Mouse (Mus musculus) forebrain, embryonic 14.5 days (tissue): ENCODE results near the gene Clk2. TPM values are rescaled to one million over a fixed set of nuclear protein-coding genes. Genes with fewer than 3 reads are reported as not detected.
A peak's percentile ranks its signal among the peaks of the same experiment; 100 is the strongest.
"Not testable (repeated sequence)": the region's sequence is repeated elsewhere in the genome, so short reads cannot be mapped to it uniquely, and the experiment has no call there.

ENCODE experiments used
- ATAC-seq: fragments of 200-750 bp; cut with Nextera tagmentation; 2 replicates; pipeline ENCODE4 v1.8.0; 2017; ENCODE audit warnings: mild to moderate bottlenecking, moderate library complexity
- DNase-seq: peaks from one replicate; pipeline ENCODE4 v3.0.0-alpha.2; 2015; ENCODE audit warnings: low spot score
- H3K27ac ChIP-seq: fragments of 300-500 bp; sonication (generic); 2 replicates; pipeline ENCODE4 v1.5.1; 2014; ENCODE audit warnings: low read depth, mild to moderate bottlenecking, control low read depth, low read length, moderate library complexity
- H3K27me3 ChIP-seq: fragments of 300-500 bp; sonication (generic); replicated peaks from 2 replicates; pipeline ENCODE4 v1.6.1; 2014; ENCODE audit warnings: low read length, control low read depth, mixed read lengths; ENCODE audit not compliant: control insufficient read depth, insufficient read depth
- H3K36me3 ChIP-seq: fragments of 300-500 bp; sonication (generic); 2 replicates; pipeline ENCODE4 v1.6.1; 2014; ENCODE audit warnings: low read length, control low read depth; ENCODE audit not compliant: control insufficient read depth, insufficient read depth
- H3K4me1 ChIP-seq: fragments of 300-500 bp; sonication (generic); 2 replicates; pipeline ENCODE4 v1.6.1; 2014; ENCODE audit warnings: antibody characterized with exemption, low read length, control low read depth; ENCODE audit not compliant: control insufficient read depth, insufficient read depth
- H3K4me2 ChIP-seq: fragments of 300-500 bp; sonication (generic); 2 replicates; pipeline ENCODE4 v1.6.1; 2014; ENCODE audit warnings: mild to moderate bottlenecking, control low read depth, low read length
- H3K4me3 ChIP-seq: fragments of 300-500 bp; sonication (generic); 2 replicates; pipeline ENCODE4 v1.5.1; 2014; ENCODE audit warnings: low read depth, low read length, control low read depth
- H3K9ac ChIP-seq: fragments of 300-500 bp; sonication (generic); 2 replicates; pipeline ENCODE4 v1.6.1; 2014; ENCODE audit warnings: mild to moderate bottlenecking, low read length, control low read depth, moderate library complexity
- H3K9me3 ChIP-seq: fragments of 300-500 bp; sonication (generic); replicated peaks from 2 replicates; pipeline ENCODE4 v1.6.1; 2016; ENCODE audit warnings: low read length, control low read depth, mixed read lengths; ENCODE audit not compliant: control insufficient read depth
- WGBS: fragments of 180-500 bp; shearing (Covaris S2); extraction: QIAGEN DNeasy Blood & Tissue Kit; methylation state at CpG from one replicate; pipeline ENCODE4 v1.1.7; 2014; 5-methylcytosine and 5-hydroxymethylcytosine counted together
- polyA plus RNA-seq: library from polyadenylated mRNA; unstranded; fragments of >200 nt; fragmentation: Nextera tagmentation; extraction: Ambion mirVana; gene quantifications from 2 replicates; pipeline ENCODE4 v1.2.1, GENCODE M21; 2014

Gene Clk2
- polyA plus RNA-seq, 1 experiment from 2014 or later, result 17.0 TPM

DNA sequence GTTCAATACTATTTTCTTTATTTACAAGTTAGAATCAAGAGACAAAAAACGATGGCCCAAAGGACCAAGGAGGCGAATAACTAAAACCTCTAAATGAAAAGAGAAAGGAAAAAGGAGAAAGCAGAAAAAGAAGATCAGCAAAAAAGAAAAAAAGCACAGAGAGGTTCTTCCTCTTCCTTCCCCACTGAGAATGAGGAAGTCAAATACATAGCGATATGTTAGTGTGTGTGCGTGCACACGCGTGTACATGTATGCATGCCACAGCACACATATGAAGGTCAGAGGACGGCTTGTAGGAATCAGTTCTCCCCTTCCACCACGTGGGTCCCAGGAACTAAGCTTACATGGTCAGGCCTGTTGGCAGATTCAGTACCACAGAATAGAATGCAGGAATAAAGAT lies 7.6 kb upstream of the Clk2 start:
- 90% methylated on average over 8 of the region's 8 CpGs for WGBS
- H3K9ac ChIP-seq, result no peak overlapping the region
- H3K4me2 ChIP-seq, result no peak overlapping the region
- peaks cover 8% of the 10 kb centered on the region; the same call in 1 of the 2 replicates for H3K4me1 ChIP-seq
- no peak overlapping the region for H3K4me3 ChIP-seq
- H3K9me3 ChIP-seq, result no peaks in the 10 kb centered on the region
- H3K27me3 ChIP-seq, result no peaks in the 10 kb centered on the region
- ATAC-seq (no peak), DNase-seq (no peak)
- no peak overlapping the region for H3K27ac ChIP-seq
- peaks cover 3% of the 10 kb centered on the region; the same call in 1 of the 2 replicates for H3K36me3 ChIP-seq

DNA sequence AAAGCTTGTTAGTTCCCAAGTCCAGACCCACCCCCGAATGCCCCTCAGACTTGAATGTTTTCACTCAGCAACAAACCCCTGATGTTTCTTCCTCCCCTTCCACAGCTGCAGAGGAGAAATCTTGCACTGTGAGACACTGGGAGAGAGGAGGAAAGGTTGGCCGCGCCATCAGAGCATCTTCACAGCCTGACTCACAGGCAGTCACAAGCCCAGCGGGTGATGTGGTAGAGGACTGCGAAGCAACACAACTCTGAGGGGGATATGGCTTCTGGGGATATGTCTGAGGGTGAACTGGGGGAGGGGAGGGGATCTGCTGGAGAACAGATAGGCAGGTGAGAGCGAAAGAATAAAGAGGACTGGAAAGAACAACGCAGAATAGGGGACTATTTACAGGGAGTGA lies 5.9 kb upstream of the Clk2 start:
- Histone ChIP-seq H3K36me3 (no peaks in the 10 kb centered on the region), H3K9ac (peak overlapping the region; percentile 45; the same call in 1 of the 2 replicates), H3K27me3 (no peaks in the 10 kb centered on the region), H3K4me3 (peak overlapping the region; percentile 73), H3K4me2 (peak overlapping the region; percentile 95), H3K9me3 (no peaks in the 10 kb centered on the region), H3K27ac (no peak overlapping the region), H3K4me1 (peaks cover 8% of the 10 kb centered on the region; the same call in 1 of the 2 replicates)
- peak; percentile 17 for DNase-seq
- WGBS, result 23% methylated on average over 7 of the region's 7 CpGs
- no peak for ATAC-seq

DNA sequence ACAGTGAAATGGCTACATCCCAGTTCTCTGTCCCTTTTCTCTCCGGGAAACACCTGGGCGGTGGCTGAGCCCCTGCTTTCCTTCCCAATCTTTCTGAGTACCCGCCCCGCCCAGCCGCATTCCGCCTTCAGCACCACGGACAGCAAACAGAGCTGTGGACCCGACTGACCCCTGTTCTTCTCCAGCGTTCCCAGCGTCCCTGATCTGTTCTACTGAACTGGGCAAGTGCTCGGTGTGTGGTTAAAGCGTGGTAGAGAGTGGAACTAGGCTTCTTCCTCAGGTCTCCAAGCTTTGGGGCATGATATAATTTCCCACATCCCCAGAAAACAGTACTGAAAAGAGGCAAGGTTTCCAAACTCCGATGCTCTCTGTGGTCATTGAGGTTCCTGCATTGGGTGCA lies 5.4 kb upstream of the Clk2 start:
- Histone ChIP-seq H3K27me3 (no peaks in the 10 kb centered on the region), H3K9ac (peak overlapping the region; percentile 81), H3K27ac (no peak overlapping the region), H3K4me1 (peaks cover 11% of the 10 kb centered on the region; the same call in 1 of the 2 replicates), H3K9me3 (no peaks in the 10 kb centered on the region), H3K4me2 (peak overlapping the region; percentile 95), H3K4me3 (peak overlapping the region; percentile 73), H3K36me3 (no peaks in the 10 kb centered on the region)
- 1% methylated on average over 13 of the region's 13 CpGs for WGBS
- ATAC-seq (peak; percentile 13; the same call in 1 of the 2 replicates), DNase-seq (peak; percentile 23)

DNA sequence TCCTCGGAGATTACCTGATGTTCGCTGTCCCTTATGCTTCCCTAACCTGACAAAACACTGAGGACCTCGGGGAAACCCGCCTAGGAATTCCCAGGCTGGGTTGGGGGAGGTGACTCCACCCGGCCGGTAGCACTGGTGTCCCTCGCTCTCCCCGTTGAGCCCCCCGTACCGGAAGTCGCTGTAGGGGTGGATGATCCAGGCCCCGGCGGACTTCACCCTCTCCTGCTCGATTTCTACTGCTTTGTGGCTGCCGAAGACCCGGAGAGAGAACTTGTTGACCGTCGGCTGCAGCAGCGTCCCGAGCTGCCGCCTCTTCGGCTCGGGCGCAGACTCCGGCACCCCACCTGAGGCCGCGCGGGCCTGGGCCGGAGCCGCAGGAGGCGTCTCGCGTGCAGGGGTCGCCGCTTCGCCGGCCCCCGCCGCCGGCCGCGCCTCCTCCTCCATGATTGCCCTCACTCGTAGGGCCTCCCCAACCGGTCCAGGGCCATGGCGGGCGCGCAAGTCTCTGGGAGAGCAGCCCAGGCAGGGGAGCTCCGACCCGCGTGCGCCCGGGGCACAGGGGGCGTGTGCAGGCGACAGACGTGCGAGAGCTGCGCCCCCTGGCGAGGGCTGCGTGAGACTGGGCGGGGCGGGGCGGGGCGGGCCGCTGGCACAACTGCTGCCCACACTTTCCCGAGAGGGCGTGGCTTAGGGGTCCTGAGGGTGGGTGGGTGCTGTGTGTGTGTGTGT lies 4.8 kb upstream of the Clk2 start, which contains the start of gene Hcn3:
Gene Hcn3, minus strand, starts transcription at position 581 of the 729 bp plus-strand sequence.
- Histone ChIP-seq H3K27ac (no peak within 1 kb of the TSS), H3K4me1 (peaks cover 11% of the 10 kb centered on the region; the same call in 1 of the 2 replicates), H3K4me2 (peak within 1 kb of the TSS; percentile 95), H3K4me3 (peak within 1 kb of the TSS; percentile 73), H3K9me3 (no peaks in the 10 kb centered on the region), H3K36me3 (no peaks in the 10 kb centered on the region), H3K27me3 (no peaks in the 10 kb centered on the region), H3K9ac (peak within 1 kb of the TSS; percentile 81)
- whole genome bisulfite sequencing, result under 1% methylated on average over 50 of the region's 66 CpGs
- DNase-seq (peak; percentile 88), ATAC-seq (peak; percentile 86)

DNA sequence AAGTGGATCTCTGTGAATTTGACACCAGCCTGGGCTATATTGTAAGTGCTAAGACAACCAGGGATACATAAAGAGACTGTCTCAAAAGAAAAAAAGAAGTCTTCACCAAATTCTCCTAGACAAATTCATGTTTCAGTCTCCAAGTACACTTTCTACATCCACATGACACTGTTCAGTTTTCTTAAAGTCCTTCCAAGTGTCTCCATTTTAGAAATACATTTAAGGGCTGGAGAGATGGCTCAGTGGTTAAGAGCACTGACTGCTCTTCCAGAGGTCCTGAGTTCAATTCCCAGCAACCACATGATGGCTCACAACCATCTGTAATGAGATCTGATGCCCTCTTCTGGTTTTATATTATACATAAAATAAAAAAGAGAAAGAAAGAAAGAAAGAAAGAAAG lies 3.4 kb upstream of the Clk2 start:
- not testable (repeated sequence) for DNase-seq, H3K4me2 ChIP-seq, H3K27ac ChIP-seq, H3K9ac ChIP-seq, ATAC-seq, H3K27me3 ChIP-seq, H3K36me3 ChIP-seq, H3K9me3 ChIP-seq, H3K4me3 ChIP-seq
- H3K4me1 ChIP-seq, result peaks cover 18% of the 10 kb centered on the region; the same call in 1 of the 2 replicates

DNA sequence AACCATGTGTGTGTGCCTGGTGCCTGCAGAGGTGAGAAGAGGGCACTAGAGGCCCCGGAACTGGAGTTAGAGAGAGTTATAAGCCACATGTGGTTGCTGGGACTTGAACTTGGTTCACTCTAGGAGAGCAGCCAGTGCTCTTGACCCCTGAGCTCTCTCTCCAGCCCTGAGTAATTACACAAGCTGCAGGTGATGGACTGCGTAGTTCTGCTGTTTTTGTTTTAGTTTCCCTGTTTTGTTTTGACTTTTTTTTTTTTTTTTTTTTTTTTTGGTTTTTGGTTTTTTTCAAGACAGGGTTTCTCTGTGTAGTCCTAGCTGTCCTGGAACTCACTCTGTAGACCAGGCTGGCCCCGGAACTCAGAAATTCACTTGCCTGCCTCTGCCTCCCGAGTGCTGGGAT lies 2.8 kb upstream of the Clk2 start:
- Histone ChIP-seq H3K27me3 (no peaks in the 10 kb centered on the region), H3K4me2 (no peak overlapping the region), H3K4me1 (peaks cover 23% of the 10 kb centered on the region), H3K27ac (no peak overlapping the region), H3K9ac (no peak overlapping the region), H3K9me3 (no peaks in the 10 kb centered on the region), H3K36me3 (peaks cover 6% of the 10 kb centered on the region), H3K4me3 (no peak overlapping the region)
- 86% methylated on average over 4 of the region's 4 CpGs for WGBS
- no peak for ATAC-seq
- DNase-seq, result no peak

DNA sequence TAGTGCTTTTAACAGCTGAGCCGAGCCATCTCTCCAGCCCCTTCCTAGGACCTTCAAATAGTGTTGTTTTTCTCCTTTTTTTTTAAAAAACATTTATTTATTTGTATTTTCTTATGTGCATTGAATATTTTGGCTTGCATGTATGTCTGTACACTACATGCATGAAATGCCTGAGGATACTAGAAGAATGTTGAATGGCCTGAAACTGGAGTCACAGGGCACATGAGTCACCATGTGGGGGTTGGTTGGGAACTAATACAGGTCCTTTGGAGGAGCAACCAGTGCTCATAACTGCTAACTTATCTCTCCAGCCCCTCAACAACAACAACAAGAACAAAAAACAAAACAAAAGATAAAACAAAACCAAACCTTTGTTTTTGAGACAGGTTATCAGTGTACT lies 1.5 kb upstream of the Clk2 start:
- no peak overlapping the region for H3K27ac ChIP-seq
- no peaks in the 10 kb centered on the region for H3K27me3 ChIP-seq
- peaks cover 20% of the 10 kb centered on the region for H3K4me1 ChIP-seq
- H3K9ac ChIP-seq, result no peak overlapping the region
- 83% methylated on average over 1 of the region's 1 CpGs for WGBS
- no peak overlapping the region for H3K4me3 ChIP-seq
- H3K4me2 ChIP-seq, result no peak overlapping the region
- H3K9me3 ChIP-seq, result no peaks in the 10 kb centered on the region
- ATAC-seq (no peak), DNase-seq (no peak)
- peaks cover 18% of the 10 kb centered on the region for H3K36me3 ChIP-seq

DNA sequence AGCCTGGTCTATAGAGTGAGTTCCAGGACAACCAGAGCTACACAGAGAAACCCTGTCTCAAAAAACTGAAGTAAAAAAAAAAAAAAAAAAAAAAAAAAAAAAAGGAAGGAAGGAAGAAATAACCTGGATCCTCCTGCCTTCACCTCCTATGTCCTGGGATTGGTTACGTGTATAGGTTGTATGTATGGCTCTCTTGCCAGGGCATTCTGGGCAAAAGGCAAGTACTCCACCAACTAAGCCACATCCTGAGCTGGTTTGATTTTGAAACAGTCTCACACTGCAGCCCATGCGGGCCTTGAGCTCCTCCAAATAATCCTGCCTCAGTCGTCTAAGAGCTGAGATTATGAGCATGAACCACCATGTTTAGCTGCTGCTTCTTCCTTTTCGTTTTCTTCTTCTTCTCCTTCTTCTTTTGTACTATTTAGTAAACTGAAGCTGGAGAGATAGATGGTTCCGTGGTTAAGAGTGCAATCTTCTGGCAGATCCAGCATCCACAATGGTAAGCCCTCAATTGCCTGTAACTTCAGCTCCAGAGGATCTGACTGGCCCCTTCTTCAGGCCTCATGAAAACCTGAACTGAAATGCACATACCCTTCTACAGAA lies 851 bp upstream of the Clk2 start:
- WGBS, result 77% methylated on average over 5 of the region's 5 CpGs

More for the DNA sequence above, 851 bp upstream of the Clk2 start:
- H3K4me3 ChIP-seq, result peak overlapping the region; percentile 83
- no peaks in the 10 kb centered on the region for H3K27me3 ChIP-seq
- H3K36me3 ChIP-seq, result peaks cover 24% of the 10 kb centered on the region
- H3K9ac ChIP-seq, result peak overlapping the region; percentile 97
- ATAC-seq, result no peak
- no peaks in the 10 kb centered on the region for H3K9me3 ChIP-seq
- H3K4me1 ChIP-seq, result peaks cover 18% of the 10 kb centered on the region
- no peak for DNase-seq
- H3K27ac ChIP-seq, result no peak overlapping the region
- H3K4me2 ChIP-seq, result peak overlapping the region; percentile 79
